Mouse (Mus musculus): Measurements from ENCODE around the gene Wdr25. TPM values are rescaled to one million over a fixed set of nuclear protein-coding genes. Genes with fewer than 3 reads are reported as not detected.
A peak's percentile ranks its signal among the peaks of the same experiment; 100 is the strongest.

Gene Wdr25
- total RNA-seq, 2 experiments from 2014 or later: 5.8 to 8.1 TPM

- peak; percentile 41 to 51 for DNase-seq
Observed at GRCm38 (mm10) chr12:108896006-108896405, 2.6 kb downstream of the Wdr25 start.

GRCm38 (mm10) chr12:108901346-108901745 is 7.9 kb downstream of the Wdr25 start:
- DNase-seq: no peak

GRCm38 (mm10) chr12:108902940-108903339 is 9.5 kb downstream of the Wdr25 start:
- peak; percentile 55 to 62 for DNase-seq

DNA sequence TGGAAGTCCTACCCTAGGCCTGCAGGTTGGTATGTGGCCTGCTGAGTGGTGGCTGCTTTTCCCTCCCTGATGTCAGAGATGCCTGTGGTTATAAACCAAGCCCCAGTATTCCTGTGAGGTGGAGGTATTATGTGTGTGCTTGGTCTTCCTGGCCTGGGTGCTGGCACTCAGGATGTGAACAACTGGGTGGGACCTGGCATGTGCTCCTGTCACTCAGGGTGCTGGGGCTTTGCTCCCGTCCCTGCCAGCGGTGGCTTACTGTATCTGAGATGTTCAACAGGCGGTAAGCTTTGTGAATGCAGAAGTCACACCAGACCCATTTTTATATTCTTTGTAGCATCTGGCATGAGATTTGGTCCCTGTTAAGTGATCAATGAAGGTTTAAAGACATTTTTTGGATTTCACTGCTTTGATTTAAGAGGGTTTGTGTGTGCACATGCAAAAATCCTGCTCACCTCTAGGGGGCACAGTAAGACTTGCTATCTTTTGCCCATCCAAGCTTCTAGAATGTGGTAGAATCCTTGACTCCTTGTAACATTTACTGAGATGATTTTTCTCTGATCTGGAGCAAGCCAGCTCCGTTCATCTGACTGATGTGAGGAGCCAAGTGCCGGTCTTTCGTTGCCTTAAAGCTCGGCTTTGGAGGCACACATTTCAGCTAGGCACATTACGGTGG is 10.3 kb downstream of the Wdr25 start:
- peak; percentile 70 to 74 for DNase-seq

- peak in 1 of 2 experiments; percentile 15 for DNase-seq
Observed at GRCm38 (mm10) chr12:108904276-108904653, 10.8 kb downstream of the Wdr25 start.

GRCm38 (mm10) chr12:108905620-108906302 is 12.3 kb downstream of the Wdr25 start:
- no peak for DNase-seq

DNA sequence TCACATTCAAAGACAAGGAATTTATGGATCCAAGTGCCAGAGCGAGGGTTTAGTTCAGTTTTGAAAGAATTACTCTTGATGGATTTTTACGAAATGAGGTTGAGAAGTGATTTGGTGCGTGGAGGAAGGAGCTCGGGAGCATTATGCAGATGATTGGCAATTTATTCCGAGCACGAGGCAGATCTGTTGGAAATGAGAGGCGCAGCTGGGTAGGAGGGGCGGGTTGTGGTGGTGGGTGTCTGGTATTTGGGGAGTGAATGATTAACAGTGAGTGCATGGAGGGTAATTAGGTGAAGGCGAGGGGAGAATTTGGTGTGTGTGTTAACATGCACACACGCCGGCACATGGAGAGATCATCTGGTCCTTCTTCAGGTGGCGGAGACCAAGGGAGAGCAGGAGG is 13.0 kb downstream of the Wdr25 start:
- no peak for DNase-seq

DNA sequence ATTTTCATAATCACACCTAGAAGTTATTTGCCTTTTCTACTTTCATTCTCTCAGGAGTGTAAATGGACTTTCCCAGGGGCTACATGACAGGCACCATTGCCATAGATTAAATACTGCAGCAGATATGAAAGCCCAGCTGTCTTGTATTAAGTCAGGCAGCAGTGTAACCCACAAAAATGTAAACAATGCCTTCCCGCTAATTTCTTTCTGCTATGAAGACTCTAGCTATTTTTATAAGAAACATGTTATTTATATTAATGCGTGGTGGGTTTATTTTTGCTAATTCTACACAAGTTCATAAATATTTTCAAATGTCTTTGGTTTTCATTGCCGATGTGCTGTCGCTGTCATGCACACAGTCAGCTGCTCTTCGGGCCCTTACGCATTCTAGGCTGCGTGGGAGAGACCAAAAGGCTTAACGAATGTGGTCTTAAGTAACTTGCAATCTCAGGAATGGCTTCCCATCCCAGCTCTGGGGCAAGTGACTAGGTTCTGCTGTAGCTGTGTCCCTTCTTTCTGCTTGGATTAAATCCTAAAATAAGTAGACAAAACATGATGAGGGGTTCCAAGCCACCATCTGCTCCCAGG is 16.5 kb downstream of the Wdr25 start:
- no peak for DNase-seq

GRCm38 (mm10) chr12:108912442-108912841 is 19.0 kb downstream of the Wdr25 start:
- no peak for DNase-seq

- no peak for DNase-seq
Observed at GRCm38 (mm10) chr12:108914198-108914597, 20.8 kb downstream of the Wdr25 start.

GRCm38 (mm10) chr12:108914709-108915340 is 21.4 kb downstream of the Wdr25 start:
- no peak for DNase-seq

GRCm38 (mm10) chr12:108915893-108916292 is 22.5 kb downstream of the Wdr25 start:
- no peak for DNase-seq

GRCm38 (mm10) chr12:108916447-108917042 is 23.1 kb downstream of the Wdr25 start:
- DNase-seq: peak in 1 of 2 experiments; percentile 35

DNA sequence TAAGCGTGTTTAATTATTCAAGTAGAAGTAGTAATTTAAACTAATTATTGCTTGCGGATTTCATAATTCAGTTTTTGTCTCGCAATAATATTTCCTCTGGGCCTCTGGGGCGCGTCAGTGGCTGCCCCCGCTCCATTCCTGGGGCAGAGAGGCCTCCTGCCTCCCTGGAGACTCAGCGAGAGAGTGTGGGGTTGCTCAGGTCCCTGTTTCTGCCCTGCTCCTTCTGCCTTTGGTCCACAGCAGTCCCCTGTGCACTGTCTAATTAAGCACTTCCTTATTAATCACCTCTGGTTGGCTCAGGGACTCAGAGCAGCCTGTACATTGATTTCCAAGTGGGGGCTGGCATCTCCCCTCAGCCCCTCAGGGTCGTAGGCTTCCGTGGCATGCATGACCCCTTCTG is 24.1 kb downstream of the Wdr25 start:
- DNase-seq: no peak

DNA sequence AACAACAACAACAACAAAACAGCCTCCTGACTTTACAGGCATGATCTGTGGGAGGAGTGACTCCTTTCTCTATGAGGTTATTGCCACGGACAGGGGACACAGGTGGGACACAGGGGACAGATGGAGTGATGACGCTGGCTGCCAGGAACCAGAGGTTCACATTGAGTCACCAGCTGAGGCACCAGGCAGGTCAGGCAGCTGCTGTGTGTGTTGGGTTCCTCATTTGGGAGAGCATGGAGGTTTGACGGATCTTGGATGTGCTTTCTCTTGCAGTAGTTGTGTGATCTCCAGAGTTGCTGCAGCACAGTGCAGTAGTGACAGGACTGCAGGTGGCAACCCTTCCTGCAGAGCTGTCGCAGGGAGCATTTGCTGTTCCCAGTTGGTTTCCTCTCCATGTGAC is 25.3 kb downstream of the Wdr25 start:
- DNase-seq: no peak

DNA sequence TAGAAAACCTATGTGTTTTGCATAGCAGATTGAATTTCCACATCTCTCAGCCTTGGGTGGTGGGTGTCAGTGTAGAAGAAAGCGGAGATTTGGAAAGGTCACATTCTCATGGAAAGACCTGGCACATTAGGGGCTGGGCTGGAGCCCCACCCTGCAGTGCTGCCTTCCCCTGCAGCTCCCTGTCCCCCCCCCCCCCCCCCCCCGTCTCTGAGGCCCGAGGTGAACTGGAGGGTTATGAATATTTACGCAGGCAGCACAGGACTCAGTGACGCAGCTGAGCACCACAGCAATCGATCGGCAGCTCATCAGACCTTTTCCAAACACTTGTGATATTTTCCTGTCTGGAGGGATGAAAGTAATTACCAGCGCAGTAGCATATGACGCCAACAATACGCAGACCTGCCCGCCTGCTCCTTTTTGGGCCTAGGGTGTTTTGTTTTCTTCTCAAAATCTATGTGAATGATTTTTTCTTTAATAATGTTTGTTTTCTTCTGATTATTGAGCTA is 33.2 kb downstream of the Wdr25 start:
- no peak for DNase-seq

DNA sequence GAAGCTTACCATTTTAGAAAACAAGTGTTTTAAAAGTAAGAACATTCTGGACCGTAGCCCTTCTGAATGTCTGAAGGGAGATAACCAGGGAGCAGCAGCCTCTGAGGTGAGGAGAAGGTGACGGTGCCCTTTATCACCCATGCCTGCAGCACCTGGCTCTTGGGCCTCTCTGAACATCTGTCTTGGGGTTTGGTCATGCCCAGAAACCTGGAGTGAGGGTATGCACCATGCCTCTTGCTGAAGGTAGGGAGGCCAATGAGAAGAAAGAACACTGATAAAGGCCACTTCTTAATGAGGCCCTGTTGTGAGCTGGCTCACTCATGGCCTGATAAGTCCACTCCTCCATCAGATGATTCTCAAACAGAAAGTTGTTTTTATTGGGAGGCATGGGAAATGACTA is 34.8 kb downstream of the Wdr25 start:
- no peak for DNase-seq

GRCm38 (mm10) chr12:108929475-108929874 is 36.0 kb downstream of the Wdr25 start:
- DNase-seq: no peak

DNA sequence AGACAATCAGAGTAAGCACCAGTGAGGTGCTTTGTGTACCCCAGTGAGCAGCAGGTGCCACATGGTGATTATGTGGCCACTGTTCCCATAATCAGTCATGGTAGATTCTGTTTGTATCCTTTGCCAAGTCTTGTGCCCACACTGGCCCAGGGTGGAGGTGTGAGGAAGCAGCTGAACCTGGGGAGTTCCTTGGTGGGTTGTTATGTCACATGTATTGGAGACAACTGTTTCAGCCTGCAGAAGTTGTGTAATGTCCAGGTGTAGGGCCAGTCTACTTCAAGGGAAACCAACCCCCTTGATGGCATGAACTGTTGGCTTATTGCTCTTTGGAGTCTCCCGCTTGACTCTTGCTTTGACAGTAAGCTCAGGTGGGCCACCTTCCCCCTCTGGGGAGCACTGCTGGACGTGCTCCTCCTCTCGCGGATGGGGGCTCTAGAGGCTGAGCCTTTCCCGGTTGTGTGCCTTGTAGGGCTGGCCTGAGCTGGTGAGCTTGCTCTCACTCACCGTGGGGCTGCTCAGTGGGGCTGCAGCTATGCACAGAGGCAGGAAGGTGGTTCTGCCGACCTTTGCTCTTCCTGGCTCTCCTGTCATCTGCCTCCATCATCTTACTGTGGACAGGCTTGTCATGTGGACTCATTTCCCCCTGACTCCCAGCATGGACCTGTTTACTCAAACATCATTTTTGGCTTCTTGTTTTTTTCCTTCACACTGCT is 38.1 kb downstream of the Wdr25 start:
- DNase-seq: no peak

DNA sequence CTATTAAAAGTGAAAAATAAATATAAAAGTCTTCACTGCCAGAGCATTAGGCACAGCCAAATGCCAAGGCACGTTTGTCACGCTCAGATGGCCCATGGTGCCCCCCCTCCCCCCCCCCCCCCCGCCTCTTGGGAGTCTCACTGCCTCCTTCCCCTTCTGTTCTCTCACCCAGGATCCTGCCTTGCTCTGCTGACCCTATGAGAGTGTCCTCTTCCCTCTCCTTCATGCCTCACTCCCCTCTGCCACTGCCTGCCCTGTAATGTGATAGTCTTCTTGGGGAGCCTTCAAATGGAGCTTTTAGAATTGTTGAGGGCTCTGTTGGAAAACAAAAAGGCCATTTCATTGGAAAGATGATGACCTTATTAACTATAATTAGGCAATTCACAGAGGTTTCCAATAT is 38.7 kb downstream of the Wdr25 start:
- no peak for DNase-seq

DNA sequence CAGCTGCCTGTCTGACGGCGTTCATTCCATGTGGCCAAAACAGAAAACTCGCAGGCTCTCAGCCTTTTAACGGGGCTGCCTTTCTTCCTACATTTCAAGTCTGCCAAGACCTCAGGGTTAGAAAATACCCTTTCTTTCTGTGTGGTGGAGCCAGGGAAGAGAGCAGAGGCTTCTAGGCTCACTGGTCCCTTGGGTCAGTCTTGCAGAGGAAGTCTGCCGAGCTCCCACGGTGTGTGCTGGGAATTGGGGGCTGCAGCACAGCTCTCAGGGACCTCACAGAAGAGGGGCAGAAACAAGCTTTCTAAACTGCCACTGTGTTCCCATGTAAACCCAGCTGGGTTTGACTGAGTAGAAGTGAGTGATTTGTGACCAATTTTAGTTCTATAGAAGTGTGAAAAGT is 40.8 kb downstream of the Wdr25 start:
- no peak for DNase-seq

- DNase-seq: no peak
Observed at GRCm38 (mm10) chr12:108936834-108937233, 43.4 kb downstream of the Wdr25 start.
